Mouse (Mus musculus): ENCODE results near the gene Stim1. TPM values are rescaled to one million over a fixed set of nuclear protein-coding genes. Genes with fewer than 3 reads are reported as not detected.
A peak's percentile ranks its signal among the peaks of the same experiment; 100 is the strongest.

Stim1 gene
- total and polyA plus RNA-seq, 2 experiments = 15.7 to 28.0 TPM

DNA sequence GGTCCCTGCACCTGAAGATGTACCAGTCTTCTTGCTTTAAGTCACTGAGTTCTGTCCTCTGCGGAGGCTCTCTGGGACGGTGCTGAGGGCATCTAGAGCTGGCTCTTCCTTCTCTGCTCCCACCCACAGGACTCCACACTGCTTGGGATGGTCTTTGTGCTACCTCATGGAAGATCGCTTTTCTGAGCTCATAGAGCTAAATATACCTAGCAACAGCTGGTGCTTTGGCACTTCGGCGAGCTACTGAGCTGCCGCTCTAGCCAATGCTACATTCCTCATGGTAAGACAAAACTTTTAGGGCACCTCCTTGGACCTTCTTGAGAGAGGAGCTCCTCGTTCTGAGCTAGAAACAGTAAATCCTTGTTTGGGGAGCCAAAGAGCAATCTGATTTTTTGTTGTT is 115.6 kb downstream of the Stim1 start:
- DNase-seq (ENCODE audit: extremely low read depth, low read depth, low spot score) = no peak
- H3K27ac ChIP-seq (replicated peaks; ENCODE audit: insufficient read depth, low read depth, low read length) = no peak overlapping the region
- H3K79me2 ChIP-seq (ENCODE audit: control insufficient read depth, insufficient read depth, low read length) = peaks cover 2% of the 10 kb centered on the region; the same call in 1 of the 2 replicates
- WGBS = 94% methylated on average over 7 of the region's 7 CpGs
- no peak overlapping the region for H3K4me3 ChIP-seq (ENCODE audit: insufficient read depth, low read depth, low read length)
- H3K4me1 ChIP-seq (ENCODE audit: control insufficient read depth, insufficient read depth, low read length) = no peaks in the 10 kb centered on the region
- no peak for TF ChIP-seq CTCF (IDR thresholded peaks at IDR 0.05; ENCODE audit: low read depth, low read length)
- H3K27me3 ChIP-seq (ENCODE audit: control insufficient read depth, insufficient read depth, low read length) = no peaks in the 10 kb centered on the region
- H3K36me3 ChIP-seq (ENCODE audit: control insufficient read depth, insufficient read depth, low read length) = no peaks in the 10 kb centered on the region
- no peak overlapping the region for H3K9ac ChIP-seq (ENCODE audit: low read depth, low read length)

- no peaks in the 10 kb centered on the region for H3K36me3 ChIP-seq (ENCODE audit: control insufficient read depth, insufficient read depth, low read length)
- WGBS = over 99% methylated on average over 3 of the region's 3 CpGs
- DNase-seq (ENCODE audit: extremely low read depth, low read depth, low spot score) = no peak
- no peak overlapping the region for H3K4me3 ChIP-seq (ENCODE audit: insufficient read depth, low read depth, low read length)
- no peak overlapping the region for H3K27ac ChIP-seq (replicated peaks; ENCODE audit: insufficient read depth, low read depth, low read length)
- no peaks in the 10 kb centered on the region for H3K4me1 ChIP-seq (ENCODE audit: control insufficient read depth, insufficient read depth, low read length)
- H3K9ac ChIP-seq (ENCODE audit: low read depth, low read length) = no peak overlapping the region
- TF ChIP-seq CTCF (IDR thresholded peaks at IDR 0.05; ENCODE audit: low read depth, low read length) (no peak), POLR2A (IDR thresholded peaks at IDR 0.05; ENCODE audit: extremely low read depth, insufficient read depth, low read length) (no peak)
- H3K27me3 ChIP-seq (ENCODE audit: control insufficient read depth, insufficient read depth, low read length) = no peaks in the 10 kb centered on the region
- no peaks in the 10 kb centered on the region for H3K79me2 ChIP-seq (ENCODE audit: control insufficient read depth, insufficient read depth, low read length)
Measured at GRCm38 (mm10) chr7:102385973-102386372, 118.4 kb downstream of the Stim1 start.

DNA sequence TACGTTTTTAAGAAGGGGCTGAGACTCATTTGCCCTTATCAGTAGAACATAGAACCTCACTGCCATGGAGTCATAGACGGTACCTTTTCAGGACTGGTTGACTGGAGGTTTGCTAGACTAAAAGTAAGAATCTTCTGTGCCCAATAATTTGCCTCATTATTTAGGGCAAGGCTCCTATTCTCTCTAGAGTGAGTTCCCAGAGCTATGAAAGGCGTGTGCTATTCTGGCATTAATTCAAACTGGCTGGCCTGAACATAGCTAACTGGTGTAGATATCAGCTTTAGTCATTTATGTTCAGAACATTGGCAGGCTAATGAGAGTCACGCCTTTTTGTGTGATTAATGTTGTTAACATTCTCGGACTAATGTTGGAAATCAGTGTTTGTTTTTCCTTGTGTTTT is 121.5 kb downstream of the Stim1 start:
- H3K27me3 ChIP-seq (ENCODE audit: control insufficient read depth, insufficient read depth, low read length) = no peaks in the 10 kb centered on the region
- no peak overlapping the region for H3K27ac ChIP-seq (replicated peaks; ENCODE audit: insufficient read depth, low read depth, low read length)
- no peaks in the 10 kb centered on the region for H3K36me3 ChIP-seq (ENCODE audit: control insufficient read depth, insufficient read depth, low read length)
- H3K4me3 ChIP-seq (ENCODE audit: insufficient read depth, low read depth, low read length) = no peak overlapping the region
- WGBS = 73% methylated on average over 5 of the region's 5 CpGs
- H3K9ac ChIP-seq (ENCODE audit: low read depth, low read length) = no peak overlapping the region
- H3K79me2 ChIP-seq (ENCODE audit: control insufficient read depth, insufficient read depth, low read length) = peaks cover 4% of the 10 kb centered on the region; the same call in 1 of the 2 replicates
- H3K4me1 ChIP-seq (ENCODE audit: control insufficient read depth, insufficient read depth, low read length) = peaks cover 4% of the 10 kb centered on the region
- peak; percentile 34 for DNase-seq (ENCODE audit: extremely low read depth, low read depth, low spot score)
- TF ChIP-seq CTCF (IDR thresholded peaks at IDR 0.05; ENCODE audit: low read depth, low read length) (no peak), POLR2A (IDR thresholded peaks at IDR 0.05; ENCODE audit: extremely low read depth, insufficient read depth, low read length) (no peak)

DNA sequence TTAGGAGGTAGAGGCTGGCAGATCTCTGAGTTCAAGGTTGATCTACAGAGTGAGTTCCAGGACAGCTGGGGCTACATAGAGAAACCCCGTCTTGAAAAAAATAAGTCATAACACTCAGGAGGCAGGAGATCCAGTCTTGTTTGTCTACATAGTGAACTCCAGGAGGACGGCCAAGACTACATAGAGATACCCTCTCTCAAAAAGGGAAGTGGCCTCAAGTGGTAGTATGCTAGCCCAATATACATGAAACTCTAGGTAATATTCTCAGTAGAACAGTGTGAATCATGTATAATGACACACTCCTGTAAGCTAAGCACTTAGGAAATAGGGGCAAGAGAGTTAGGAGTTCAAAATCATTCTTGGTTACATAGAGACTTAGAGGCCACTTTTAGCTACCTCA is 126.3 kb downstream of the Stim1 start:
- Histone ChIP-seq H3K36me3 (ENCODE audit: control insufficient read depth, insufficient read depth, low read length) (no peaks in the 10 kb centered on the region), H3K4me3 (ENCODE audit: insufficient read depth, low read depth, low read length) (no peak overlapping the region), H3K27ac (replicated peaks; ENCODE audit: insufficient read depth, low read depth, low read length) (no peak overlapping the region), H3K79me2 (ENCODE audit: control insufficient read depth, insufficient read depth, low read length) (peaks cover 4% of the 10 kb centered on the region; the same call in 1 of the 2 replicates), H3K4me1 (ENCODE audit: control insufficient read depth, insufficient read depth, low read length) (peaks cover 4% of the 10 kb centered on the region), H3K27me3 (ENCODE audit: control insufficient read depth, insufficient read depth, low read length) (no peaks in the 10 kb centered on the region), H3K9ac (ENCODE audit: low read depth, low read length) (no peak overlapping the region)
- TF ChIP-seq CTCF (IDR thresholded peaks at IDR 0.05; ENCODE audit: low read depth, low read length) = no peak
- no peak for TF ChIP-seq POLR2A (IDR thresholded peaks at IDR 0.05; ENCODE audit: extremely low read depth, insufficient read depth, low read length)
- 92% methylated on average over 2 of the region's 2 CpGs for WGBS
- no peak for DNase-seq (ENCODE audit: extremely low read depth, low read depth, low spot score)

DNA sequence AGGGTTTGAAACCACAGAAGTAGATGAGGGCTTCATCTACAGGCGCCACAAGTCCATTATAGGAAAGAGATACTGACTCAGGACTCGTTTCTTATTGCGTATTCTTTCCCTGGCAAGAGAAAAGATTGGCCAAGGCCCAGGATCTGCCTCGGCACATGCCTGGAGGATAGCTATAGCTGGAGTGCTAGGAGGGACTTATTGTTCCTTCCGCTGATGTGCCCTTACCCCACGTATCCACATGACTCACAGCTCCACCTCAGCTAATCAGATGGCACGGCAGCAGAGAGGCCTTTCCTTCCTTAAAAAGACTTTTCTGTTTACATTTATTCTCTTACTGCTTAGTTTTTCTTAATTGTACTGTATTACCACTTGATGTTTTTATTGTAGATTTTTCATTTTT is 128.3 kb downstream of the Stim1 start:
- Histone ChIP-seq H3K36me3 (ENCODE audit: control insufficient read depth, insufficient read depth, low read length) (no peaks in the 10 kb centered on the region), H3K4me3 (ENCODE audit: insufficient read depth, low read depth, low read length) (no peak overlapping the region), H3K27ac (replicated peaks; ENCODE audit: insufficient read depth, low read depth, low read length) (no peak overlapping the region), H3K27me3 (ENCODE audit: control insufficient read depth, insufficient read depth, low read length) (no peaks in the 10 kb centered on the region), H3K9ac (ENCODE audit: low read depth, low read length) (no peak overlapping the region), H3K79me2 (ENCODE audit: control insufficient read depth, insufficient read depth, low read length) (peaks cover 4% of the 10 kb centered on the region; the same call in 1 of the 2 replicates), H3K4me1 (ENCODE audit: control insufficient read depth, insufficient read depth, low read length) (peaks cover 4% of the 10 kb centered on the region)
- DNase-seq (ENCODE audit: extremely low read depth, low read depth, low spot score) = no peak
- 70% methylated on average over 7 of the region's 7 CpGs for WGBS
- TF ChIP-seq CTCF (IDR thresholded peaks at IDR 0.05; ENCODE audit: low read depth, low read length) (no peak), POLR2A (IDR thresholded peaks at IDR 0.05; ENCODE audit: extremely low read depth, insufficient read depth, low read length) (no peak)

GRCm38 (mm10) chr7:102396331-102396730 is 128.7 kb downstream of the Stim1 start:
- no peaks in the 10 kb centered on the region for H3K27me3 ChIP-seq (ENCODE audit: control insufficient read depth, insufficient read depth, low read length)
- WGBS = 95% methylated on average over 3 of the region's 3 CpGs
- no peak overlapping the region for H3K9ac ChIP-seq (ENCODE audit: low read depth, low read length)
- H3K4me3 ChIP-seq (ENCODE audit: insufficient read depth, low read depth, low read length) = no peak overlapping the region
- H3K4me1 ChIP-seq (ENCODE audit: control insufficient read depth, insufficient read depth, low read length) = peaks cover 4% of the 10 kb centered on the region
- H3K27ac ChIP-seq (replicated peaks; ENCODE audit: insufficient read depth, low read depth, low read length) = no peak overlapping the region
- no peak for DNase-seq (ENCODE audit: extremely low read depth, low read depth, low spot score)
- H3K79me2 ChIP-seq (ENCODE audit: control insufficient read depth, insufficient read depth, low read length) = peaks cover 4% of the 10 kb centered on the region; the same call in 1 of the 2 replicates
- H3K36me3 ChIP-seq (ENCODE audit: control insufficient read depth, insufficient read depth, low read length) = no peaks in the 10 kb centered on the region
- TF ChIP-seq POLR2A (IDR thresholded peaks at IDR 0.05; ENCODE audit: extremely low read depth, insufficient read depth, low read length) (no peak), CTCF (IDR thresholded peaks at IDR 0.05; ENCODE audit: low read depth, low read length) (no peak)
